Comparison of ENCODE assay signal across 16 mouse cellular contexts in the genomic region with DNA sequence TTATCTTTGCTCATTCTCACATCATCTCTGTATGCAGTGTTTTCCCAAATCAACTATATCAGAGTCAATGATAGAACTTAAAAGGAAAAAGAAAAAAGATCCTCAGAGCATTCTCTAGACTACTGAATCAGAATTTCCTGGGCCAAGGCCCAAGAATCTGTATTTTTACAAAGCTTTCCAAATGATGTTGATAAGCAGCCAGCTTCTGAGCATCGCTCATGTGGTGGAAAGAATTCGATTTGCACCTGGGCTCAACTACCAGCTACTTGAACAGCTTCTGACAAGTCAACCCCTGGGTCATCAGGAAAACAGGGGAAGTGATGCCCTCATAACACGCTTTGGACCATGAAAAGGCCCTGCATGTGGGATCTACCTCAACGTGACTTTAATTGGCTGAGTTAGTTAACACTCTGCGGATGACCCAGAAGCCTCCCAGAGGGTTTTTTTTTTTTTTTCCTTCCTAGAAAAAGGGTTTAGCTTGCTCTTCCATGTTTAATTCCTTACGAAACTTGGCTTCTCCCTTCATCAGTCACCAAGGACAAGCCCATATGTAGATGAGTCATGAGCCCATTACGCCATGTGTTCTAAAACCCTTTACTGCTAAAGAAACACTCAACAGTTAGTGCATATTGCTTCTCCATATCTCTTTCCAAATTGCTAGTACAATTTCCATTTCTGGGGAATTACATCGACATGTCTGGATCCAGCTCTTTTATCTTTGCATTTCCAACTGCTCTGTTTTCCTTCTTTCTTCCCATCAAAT. TPM values are rescaled to one million over a fixed set of nuclear protein-coding genes. Genes with fewer than 3 reads are reported as not detected.
"Had no signal": no experiment of that assay in that cellular context is flagged by ENCODE, and none has a peak within 500 bp of the region (broad histone marks: within the 10 kb centered on the region; RNA-seq: fewer than 3 reads in every experiment).

No protein-coding gene starts in this region.

- H3K4me1 ChIP-seq: limb, embryonic 15.5 days; liver, embryonic 13.5 days; lung, embryonic 15.5 days; megakaryocyte, embryonic 14.5 days; midbrain, embryonic 15.5 days; neural tube, embryonic 13.5 days had no signal

- H3K9me3 ChIP-seq: limb, embryonic 15.5 days; liver, embryonic 13.5 days; lung, embryonic 15.5 days; megakaryocyte, embryonic 14.5 days; midbrain, embryonic 15.5 days; neural tube, embryonic 13.5 days had no signal

- DNase-seq: kidney, postnatal 14 days; liver, embryonic 13.5 days; liver, postnatal 0 days; lung, postnatal 14 days; retina, postnatal 1 day; right cerebral cortex, postnatal 14 days; thymus, postnatal 14 days had no signal

- ATAC-seq: liver, postnatal 0 days; midbrain, embryonic 15.5 days had no signal

- H3K27me3 ChIP-seq: limb, embryonic 15.5 days; liver, embryonic 13.5 days; lung, embryonic 15.5 days; megakaryocyte, embryonic 14.5 days; midbrain, embryonic 15.5 days; neural tube, embryonic 13.5 days had no signal

- H3K4me2 ChIP-seq: limb, embryonic 15.5 days; liver, embryonic 13.5 days; lung, embryonic 15.5 days; midbrain, embryonic 11.5 days; midbrain, embryonic 15.5 days; neural tube, embryonic 13.5 days had no signal

- H3K27ac ChIP-seq: left cerebral cortex, adult 2 months; limb, embryonic 15.5 days; liver, embryonic 13.5 days; lung, embryonic 15.5 days; macrophage; midbrain, embryonic 15.5 days; neural tube, embryonic 13.5 days had no signal

- H3K9ac ChIP-seq: limb, embryonic 15.5 days; liver, embryonic 13.5 days; liver, postnatal 0 days; lung, embryonic 15.5 days; midbrain, embryonic 15.5 days; neural tube, embryonic 13.5 days had no signal

- H3K4me3 ChIP-seq: left cerebral cortex, adult 2 months; limb, embryonic 15.5 days; liver, embryonic 13.5 days; lung, embryonic 15.5 days; megakaryocyte, embryonic 14.5 days; midbrain, embryonic 15.5 days; neural tube, embryonic 13.5 days had no signal

- H3K36me3 ChIP-seq: limb, embryonic 15.5 days; liver, embryonic 13.5 days; lung, embryonic 15.5 days; midbrain, embryonic 15.5 days; neural tube, embryonic 13.5 days had no signal

RNA-seq across cellular contexts. Expression of a gene that starts 10.3 kb away (rescaled TPM):
- total RNA-seq: monocyte, adult 5-6 weeks had no signal
- polyA plus RNA-seq: liver, embryonic 13.5 days; liver, postnatal 0 days had no signal
